Mouse (Mus musculus) liver, postnatal 0 days (tissue): ENCODE measurements around the gene Gpd2.

Experiments
- CTCF ChIP-seq: sonication (generic); IDR thresholded peaks from 2 replicates; pipeline ENCODE4 v1.5.1; 2016; ENCODE audit warnings: antibody characterized with exemption, low read depth
- EP300 ChIP-seq: IDR thresholded peaks from 2 replicates; pipeline ENCODE4 v1.6.1; 2016; ENCODE audit warnings: antibody characterized with exemption, low read depth, mild to moderate bottlenecking

DNA sequence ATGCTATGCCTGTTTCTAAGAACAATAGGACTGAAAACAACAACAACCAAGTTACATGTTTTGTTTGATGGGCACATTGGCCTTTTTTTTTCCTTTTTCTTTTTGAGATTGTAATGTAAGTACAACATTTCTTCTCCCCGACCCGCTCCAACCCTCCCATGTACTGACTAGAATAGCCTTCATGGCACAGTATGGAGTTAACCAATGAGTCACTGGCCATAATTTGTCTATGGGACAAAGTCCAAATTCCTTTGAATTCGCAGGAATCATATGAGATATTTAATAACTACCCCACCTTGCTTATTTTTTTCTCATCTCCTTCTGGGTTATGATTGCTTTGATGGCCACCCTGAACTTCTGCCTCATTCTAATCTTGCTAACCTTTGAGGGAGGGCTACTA lies 12.7 kb downstream of the Gpd2 start:
- TF ChIP-seq EP300 (no peak), CTCF (no peak)
